Mouse (Mus musculus) CH12.LX (cell line): ENCODE measurements around the gene Slitrk3. TPM values are rescaled to one million over a fixed set of nuclear protein-coding genes. Genes with fewer than 3 reads are reported as not detected.

ENCODE experiments used
- DNase-seq: peaks from one replicate; pipeline ENCODE4 v3.0.0-alpha.2; 2013; ENCODE audit errors: extremely low read depth
- H3K27ac ChIP-seq: 2 replicates; pipeline ENCODE4 v1.5.1; 2012; ENCODE audit warnings: low read depth, mild to moderate bottlenecking, control low read depth, moderate library complexity; ENCODE audit not compliant: insufficient read depth
- H3K27me3 ChIP-seq: replicated peaks from 2 replicates; pipeline ENCODE3; 2012; ENCODE audit warnings: inconsistent platforms
- H3K36me3 ChIP-seq, 2 experiments: replicated peaks in 1 of 2; 2 replicates each; pipeline versions ENCODE3 to v1.6.1; 2012; ENCODE audit warnings: inconsistent platforms in 1 of 2, low read length in 1 of 2, mild to moderate bottlenecking in 1 of 2, mixed read lengths in 1 of 2, moderate library complexity in 1 of 2; ENCODE audit not compliant: control insufficient read depth in 1 of 2, insufficient read depth in 1 of 2
- H3K4me1 ChIP-seq, 2 experiments: 2 replicates each; pipeline ENCODE4 v1.6.1; 2012; ENCODE audit warnings: inconsistent platforms in 1 of 2, moderate library complexity in 1 of 2; ENCODE audit not compliant: insufficient read depth in 2 of 2, control insufficient read depth in 1 of 2
- H3K4me2 ChIP-seq: 2 replicates; pipeline ENCODE4 v1.6.1; 2012; ENCODE audit warnings: low read depth, mild to moderate bottlenecking, control low read depth; ENCODE audit not compliant: poor library complexity, insufficient read depth, severe bottlenecking
- H3K4me3 ChIP-seq, 3 experiments: fragments of 150-350 bp in 1 of 3; sonication (generic) in 1 of 3; replicated peaks in 1 of 3; 2 replicates each; pipeline versions ENCODE3 to v1.5.1; 2011 to 2012; ENCODE audit warnings: low read depth in 2 of 3, low read length in 2 of 3, mild to moderate bottlenecking in 2 of 3, moderate library complexity in 2 of 3, control low read depth in 1 of 3, improper control_type of control experiment in 1 of 3, inconsistent platforms in 1 of 3, mixed read lengths in 1 of 3; ENCODE audit not compliant: poor library complexity in 1 of 3
- H3K79me2 ChIP-seq: replicated peaks from 2 replicates; pipeline ENCODE4 v1.6.1; 2012; ENCODE audit warnings: mild to moderate bottlenecking, moderate library complexity; ENCODE audit not compliant: control insufficient read depth, poor library complexity, insufficient read depth, severe bottlenecking; ENCODE audit errors: extremely low read depth
- H3K9ac ChIP-seq: 2 replicates; pipeline ENCODE4 v1.6.1; 2012; ENCODE audit warnings: low read depth, mild to moderate bottlenecking, control low read depth, moderate library complexity; ENCODE audit not compliant: insufficient read depth
- H3K9me3 ChIP-seq: replicated peaks from 2 replicates; pipeline ENCODE3; 2012; ENCODE audit warnings: low read length, inconsistent platforms, mixed read lengths
- BHLHE40 ChIP-seq: IDR thresholded peaks from 2 replicates; pipeline ENCODE4 v1.6.1; 2011; ENCODE audit warnings: mild to moderate bottlenecking, low read depth, low read length, improper control_type of control experiment
- CHD1 ChIP-seq: IDR thresholded peaks from 2 replicates; pipeline ENCODE4 v1.6.1; 2012; ENCODE audit warnings: low read depth, low read length, improper control_type of control experiment, inconsistent platforms
- CHD2 ChIP-seq: IDR thresholded peaks from 2 replicates; pipeline ENCODE4 v1.6.1; 2011; ENCODE audit warnings: low read length, improper control_type of control experiment
- CTCF ChIP-seq, 2 experiments: IDR thresholded peaks in 1 of 2; conservative IDR thresholded peaks in 1 of 2; 2 replicates each; pipeline ENCODE4 v1.5.1; 2011 to 2012; ENCODE audit warnings: low read depth in 2 of 2, low read length in 2 of 2, improper control_type of control experiment in 1 of 2, inconsistent platforms in 1 of 2, mild to moderate bottlenecking in 1 of 2, moderate library complexity in 1 of 2
- E2F4 ChIP-seq: IDR thresholded peaks from 2 replicates; pipeline ENCODE4 v1.6.1; 2011; ENCODE audit warnings: low read depth, low read length, improper control_type of control experiment; ENCODE audit not compliant: insufficient replicate concordance
- ELF1 ChIP-seq: IDR thresholded peaks from 2 replicates; pipeline ENCODE4 v1.6.1; 2014; ENCODE audit warnings: low read depth, mild to moderate bottlenecking, inconsistent platforms, low read length, improper control_type of control experiment
- EP300 ChIP-seq: IDR thresholded peaks from 2 replicates; pipeline ENCODE4 v1.6.1; 2011; ENCODE audit warnings: low read length, improper control_type of control experiment
- ETS1 ChIP-seq: conservative IDR thresholded peaks from 2 replicates; pipeline ENCODE4 v1.6.1; 2012; ENCODE audit warnings: low read depth, mild to moderate bottlenecking, inconsistent platforms, low read length, improper control_type of control experiment, moderate library complexity
- GABPA ChIP-seq: IDR thresholded peaks from 2 replicates; pipeline ENCODE4 v1.6.1; 2012; ENCODE audit warnings: low read depth, low read length, improper control_type of control experiment, inconsistent platforms; ENCODE audit not compliant: insufficient replicate concordance
- HCFC1 ChIP-seq: IDR thresholded peaks from 2 replicates; pipeline ENCODE4 v1.6.1; 2012; ENCODE audit warnings: low read depth, mild to moderate bottlenecking, inconsistent platforms, low read length, improper control_type of control experiment
- IRF4 ChIP-seq: IDR thresholded peaks from 2 replicates; pipeline ENCODE4 v1.6.1; 2014; ENCODE audit warnings: low read depth, mild to moderate bottlenecking, inconsistent platforms, low read length, improper control_type of control experiment
- JUN ChIP-seq: IDR thresholded peaks from 2 replicates; pipeline ENCODE4 v1.6.1; 2011; ENCODE audit warnings: low read depth, mild to moderate bottlenecking, low read length, improper control_type of control experiment, moderate library complexity; ENCODE audit not compliant: insufficient read depth
- JUND ChIP-seq: conservative IDR thresholded peaks from 2 replicates; pipeline ENCODE4 v1.6.1; 2011; ENCODE audit warnings: low read depth, low read length, improper control_type of control experiment
- KAT2A ChIP-seq: IDR thresholded peaks from 2 replicates; pipeline ENCODE4 v1.6.1; 2012; ENCODE audit warnings: low read length, improper control_type of control experiment, inconsistent platforms; ENCODE audit not compliant: insufficient replicate concordance
- MAFK ChIP-seq: IDR thresholded peaks from 2 replicates; pipeline ENCODE4 v1.6.1; 2011; ENCODE audit warnings: low read length, improper control_type of control experiment; ENCODE audit not compliant: insufficient replicate concordance
- MAX ChIP-seq: IDR thresholded peaks from 2 replicates; pipeline ENCODE4 v1.6.1; 2011; ENCODE audit warnings: low read length, improper control_type of control experiment
- MAZ ChIP-seq: IDR thresholded peaks from 2 replicates; pipeline ENCODE4 v1.6.1; 2012; ENCODE audit warnings: low read depth, mild to moderate bottlenecking, inconsistent platforms, low read length, improper control_type of control experiment, moderate library complexity
- MEF2A ChIP-seq: IDR thresholded peaks from 2 replicates; pipeline ENCODE4 v1.6.1; 2014; ENCODE audit warnings: low read depth, mild to moderate bottlenecking, inconsistent platforms, low read length, improper control_type of control experiment, borderline replicate concordance
- MXI1 ChIP-seq: IDR thresholded peaks from 2 replicates; pipeline ENCODE4 v1.6.1; 2011; ENCODE audit warnings: mild to moderate bottlenecking, low read depth, low read length, improper control_type of control experiment
- MYC ChIP-seq: IDR thresholded peaks from 2 replicates; pipeline ENCODE4 v1.6.1; 2011; ENCODE audit warnings: low read depth, mild to moderate bottlenecking, improper control_type of control experiment, low read length
- NELFE ChIP-seq: IDR thresholded peaks from 2 replicates; pipeline ENCODE4 v1.6.1; 2011; ENCODE audit warnings: low read depth, low read length, improper control_type of control experiment
- NRF1 ChIP-seq: IDR thresholded peaks from 2 replicates; pipeline ENCODE4 v1.6.1; 2014; ENCODE audit warnings: low read depth, mild to moderate bottlenecking, inconsistent platforms, low read length, improper control_type of control experiment, moderate library complexity
- PAX5 ChIP-seq: IDR thresholded peaks from 2 replicates; pipeline ENCODE4 v1.6.1; 2012; ENCODE audit warnings: low read length, inconsistent platforms, mixed read lengths
- POLR2A ChIP-seq: IDR thresholded peaks from 2 replicates; pipeline ENCODE4 v1.6.1; 2011; ENCODE audit warnings: low read depth, mild to moderate bottlenecking, improper control_type of control experiment, low read length
- POLR2AphosphoS2 ChIP-seq: IDR thresholded peaks from 2 replicates; pipeline ENCODE4 v1.6.1; 2011; ENCODE audit warnings: low read depth, low read length, improper control_type of control experiment
- RAD21 ChIP-seq: IDR thresholded peaks from 2 replicates; pipeline ENCODE4 v1.6.1; 2011; ENCODE audit warnings: low read depth, mild to moderate bottlenecking, low read length, improper control_type of control experiment, moderate library complexity
- RCOR1 ChIP-seq: conservative IDR thresholded peaks from 2 replicates; pipeline ENCODE4 v1.6.1; 2012; ENCODE audit warnings: low read depth, mild to moderate bottlenecking, inconsistent platforms, low read length, improper control_type of control experiment
- SIN3A ChIP-seq: IDR thresholded peaks from 2 replicates; pipeline ENCODE4 v1.6.1; 2012; ENCODE audit warnings: low read length, improper control_type of control experiment, inconsistent platforms
- SMC3 ChIP-seq: IDR thresholded peaks from 2 replicates; pipeline ENCODE4 v1.6.1; 2011; ENCODE audit warnings: low read depth, low read length, improper control_type of control experiment
- TBP ChIP-seq: conservative IDR thresholded peaks from 2 replicates; pipeline ENCODE4 v1.6.1; 2011; ENCODE audit warnings: low read depth, low read length, improper control_type of control experiment
- TCF12 ChIP-seq: IDR thresholded peaks from 2 replicates; pipeline ENCODE4 v1.6.1; 2014; ENCODE audit warnings: low read depth, mild to moderate bottlenecking, inconsistent platforms, low read length, improper control_type of control experiment
- UBTF ChIP-seq: IDR thresholded peaks from 2 replicates; pipeline ENCODE4 v1.6.1; 2012; ENCODE audit warnings: low read depth, mild to moderate bottlenecking, inconsistent platforms, low read length, improper control_type of control experiment, moderate library complexity
- USF1 ChIP-seq: IDR thresholded peaks from 2 replicates; pipeline ENCODE4 v1.6.1; 2014; ENCODE audit warnings: low read depth, mild to moderate bottlenecking, inconsistent platforms, low read length, improper control_type of control experiment
- USF2 ChIP-seq: conservative IDR thresholded peaks from 2 replicates; pipeline ENCODE4 v1.6.1; 2011; ENCODE audit warnings: low read depth, low read length, improper control_type of control experiment
- ZC3H11A ChIP-seq: IDR thresholded peaks from 2 replicates; pipeline ENCODE4 v1.6.1; 2012; ENCODE audit warnings: low read depth, mild to moderate bottlenecking, inconsistent platforms, low read length, improper control_type of control experiment
- ZKSCAN1 ChIP-seq: IDR thresholded peaks from 2 replicates; pipeline ENCODE4 v1.6.1; 2012; ENCODE audit warnings: low read depth, inconsistent platforms, low read length, improper control_type of control experiment, borderline replicate concordance
- ZMIZ1 ChIP-seq: IDR thresholded peaks from 2 replicates; pipeline ENCODE4 v1.6.1; 2012; ENCODE audit warnings: low read depth, mild to moderate bottlenecking, inconsistent platforms, low read length, improper control_type of control experiment
- ZNF384 ChIP-seq: IDR thresholded peaks from 2 replicates; pipeline ENCODE4 v1.6.1; 2012; ENCODE audit warnings: low read depth, low read length, improper control_type of control experiment, inconsistent platforms
- dilution Hi-C: fragments of 300-500 bp; cut with MboI; formaldehyde crosslinking; loops from 2 replicates; pipeline ENCODE4 v1.14.3; 2020; ENCODE audit warnings: low sequenced_read_pairs; ENCODE audit not compliant: extremely low pct_unique_long_range_greater_than_20kb, extremely low pct_ligation_motif_present
- in situ Hi-C: fragments of 300-500 bp; cut with MboI; formaldehyde crosslinking; loops from 3 replicates; pipeline ENCODE4 v1.14.3; 2019; ENCODE audit warnings: low sequenced_read_pairs, low pct_ligation_motif_present, low pct_unique_long_range_greater_than_20kb, mixed read lengths
- polyA plus RNA-seq: library from polyadenylated mRNA; unstranded; fragments of >175 nt; gene quantifications from 2 replicates; pipeline ENCODE4 v1.2.1, GENCODE M21; 2012; ENCODE audit warnings: low read depth; ENCODE audit not compliant: insufficient read length
- total RNA-seq, 2 experiments: library from RNA; depleted of rRNA; stranded (reverse); fragments of 300-350 nt in 1 of 2; fragments of >200 nt in 1 of 2; gene quantifications; 2 replicates each; pipeline ENCODE4 v1.2.3; 2012 to 2014

The Slitrk3 gene
- total and polyA plus RNA-seq, 3 experiments = not detected

DNA sequence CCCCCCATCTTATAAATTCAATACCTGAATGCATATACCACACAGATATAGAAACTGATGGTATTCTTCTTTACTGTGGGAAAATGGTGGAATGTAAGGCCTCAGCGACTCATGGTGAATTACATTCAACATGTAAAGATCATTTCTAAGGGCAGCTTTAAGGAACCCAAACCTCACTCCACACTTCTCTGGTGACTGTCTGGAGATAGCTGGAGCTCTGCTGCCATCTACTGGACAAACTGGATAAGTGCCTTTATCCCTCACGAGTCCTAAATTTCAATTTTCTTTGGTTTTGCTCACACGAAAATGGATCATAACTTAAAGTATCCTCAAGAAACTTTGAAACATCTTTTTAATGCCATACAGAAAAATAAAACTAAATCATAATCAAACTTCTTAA lies 11.4 kb downstream of the Slitrk3 start:
- H3K27me3 ChIP-seq = no peaks in the 10 kb centered on the region
- in situ Hi-C loops (no loop called here), dilution Hi-C loops (no loop called here)
- H3K9me3 ChIP-seq = no peaks in the 10 kb centered on the region
- H3K4me3 ChIP-seq = no peak overlapping the region
- peaks cover 0 to 10% of the 10 kb centered on the region in 2 experiments; a peak in 2 of 4 replicates for H3K4me1 ChIP-seq
- H3K27ac ChIP-seq = no peak overlapping the region
- H3K79me2 ChIP-seq = no peaks in the 10 kb centered on the region
- TF ChIP-seq JUN = no peak
- peak; percentile 61 to 86 for TF ChIP-seq CTCF (conservative IDR thresholded peaks at IDR 0.05 in 1 of 2, IDR thresholded peaks at IDR 0.05 in 1 of 2; ENCODE audit: low read depth in 2 of 2, low read length in 2 of 2)
- TF ChIP-seq NRF1 = no peak
- no peak for TF ChIP-seq ELF1
- TF ChIP-seq USF1 = no peak
- TF ChIP-seq IRF4 = no peak
- TF ChIP-seq HCFC1 = no peak
- no peak for TF ChIP-seq USF2
- TF ChIP-seq EP300 = no peak
- TF ChIP-seq RAD21 = peak; percentile 94
- no peak for TF ChIP-seq TBP
- no peak for TF ChIP-seq ZMIZ1
- TF ChIP-seq CHD1 = no peak
- no peak for TF ChIP-seq GABPA
- TF ChIP-seq PAX5 = no peak
- TF ChIP-seq CHD2 = no peak
- no peak for TF ChIP-seq RCOR1
- TF ChIP-seq MXI1 = no peak
- TF ChIP-seq KAT2A = no peak
- no peak for TF ChIP-seq SIN3A
- no peak for TF ChIP-seq UBTF
- peak; percentile 32; the same call in 1 of the 2 replicates for TF ChIP-seq NELFE
- TF ChIP-seq SMC3 = peak; percentile 81
- TF ChIP-seq ZKSCAN1 = no peak
- TF ChIP-seq ZC3H11A = peak; percentile 65
- no peak for TF ChIP-seq TCF12
- TF ChIP-seq BHLHE40 = 0 out of 2 replicates have a peak, but pooled peaks have one; percentile 20
- no peak for TF ChIP-seq MAFK
- no peak for TF ChIP-seq ETS1
- 0 out of 2 replicates have a peak, but pooled peaks have one; percentile 34 for TF ChIP-seq E2F4
- no peak for TF ChIP-seq POLR2AphosphoS2
- TF ChIP-seq MEF2A = no peak
- no peak for TF ChIP-seq MYC
- 0 out of 2 replicates have a peak, but pooled peaks have one; percentile 19 for TF ChIP-seq JUND
- TF ChIP-seq ZNF384 = no peak
- TF ChIP-seq MAX = no peak
- TF ChIP-seq POLR2A = no peak
- no peak for TF ChIP-seq MAZ
- H3K36me3 ChIP-seq = no peaks in the 10 kb centered on the region
- no peak overlapping the region for H3K9ac ChIP-seq
- DNase-seq = peak; percentile 75
- no peak overlapping the region for H3K4me2 ChIP-seq
